Mouse (Mus musculus): ENCODE measurements around the gene Farsb.

GRCm38 (mm10) chr1:78532184-78532800 is 43.6 kb upstream of the Farsb start:
- TF ChIP-seq POLR2A (IDR thresholded peaks at IDR 0.05; ENCODE audit: borderline replicate concordance, low read depth, low read length), result no peak
- TF ChIP-seq CTCF (IDR thresholded peaks at IDR 0.05; ENCODE audit: low read depth, low read length), result no peak

Measured in bone marrow macrophage, adult 2 months (primary cell).